Mouse (Mus musculus): ENCODE data around the gene Wdr53.

GRCm38 (mm10) chr16:32277308-32278256 lies 30.6 kb downstream of the Wdr53 start, which contains the start of gene Rnf168:
- TF ChIP-seq CTCF (IDR thresholded peaks at IDR 0.05; ENCODE audit: low read depth) (no peak), EP300 (optimal IDR thresholded peaks at IDR 0.05) (no peak)
